ENCODE assay signal across 8 mouse cellular contexts in the genomic region with DNA sequence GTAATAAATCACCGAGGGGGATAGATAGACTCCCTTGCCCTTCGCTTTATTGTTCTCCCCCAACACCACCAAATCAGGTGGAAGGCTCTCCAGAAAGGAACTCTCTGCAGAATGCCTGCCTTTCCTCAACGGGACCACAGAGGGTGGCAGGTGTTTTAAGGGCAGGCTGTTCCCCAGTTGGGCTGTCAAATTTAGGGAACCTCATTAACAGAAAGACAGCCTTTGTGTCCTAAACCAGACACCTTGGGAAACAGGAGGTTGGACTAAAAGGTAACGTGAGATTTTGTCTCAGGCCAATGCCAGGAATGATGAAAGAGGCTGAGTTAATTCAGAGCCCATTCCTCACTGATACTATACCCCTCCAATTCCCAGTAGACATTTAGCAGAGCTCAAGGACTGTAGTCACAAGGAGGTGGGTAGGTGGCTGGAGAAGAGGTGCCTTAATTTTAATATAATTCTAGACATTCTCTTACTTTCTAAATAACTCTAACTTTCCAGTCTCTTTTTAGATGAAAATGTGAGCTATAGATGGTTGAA. TPM values are rescaled to one million over a fixed set of nuclear protein-coding genes. Genes with fewer than 3 reads are reported as not detected.
DNase-seq lines count a peak whose midpoint lies in the region; ATAC-seq and TF ChIP-seq lines count a peak whose summit lies in the region.

No protein-coding gene starts in this region.

- peak overlapping the region; percentile 98 for H3K27ac ChIP-seq in gastrocnemius, adult 2 months
- no peak overlapping the region for H3K27ac ChIP-seq in ES-E14 (ENCODE audit: insufficient read depth, low read depth, low read length, poor library complexity, severe bottlenecking)
- peak overlapping the region; percentile 98 for H3K27ac ChIP-seq in hindbrain, embryonic 11.5 days (ENCODE audit: low read depth, low read length)
- peak overlapping the region; percentile 97 for H3K27ac ChIP-seq in midbrain, embryonic 12.5 days (replicated peaks)

- peak overlapping the region; percentile 98 for H3K4me3 ChIP-seq in gastrocnemius, adult 2 months
- peak overlapping the region; percentile 78 to 81; a peak in 2 of 4 replicates for H3K4me3 ChIP-seq in ES-E14 (ENCODE audit: insufficient read depth in 1 of 2, low read depth in 1 of 2, low read length in 2 of 2, poor library complexity in 1 of 2, severe bottlenecking in 1 of 2)
- peak overlapping the region; percentile 95 for H3K4me3 ChIP-seq in hindbrain, embryonic 11.5 days (ENCODE audit: low read depth, low read length)
- peak overlapping the region; percentile 91 for H3K4me3 ChIP-seq in midbrain, embryonic 12.5 days

- no peak for DNase-seq in gastrocnemius, adult 2 months
- no peak for DNase-seq in gastrocnemius, adult 18-20 months (ENCODE audit: low spot score)
- no peak for DNase-seq in ES-E14 (ENCODE audit: low read depth, low spot score)
- DNase-seq in hindbrain, embryonic 11.5 days (ENCODE audit: low spot score), result peak; percentile 43
- no peak for DNase-seq in urinary bladder, postnatal 14 days (ENCODE audit: low spot score)
- DNase-seq in T-cell, adult 2 months (ENCODE audit: low spot score), result no peak

- H3K9ac ChIP-seq in ES-E14 (ENCODE audit: insufficient read depth, low read depth, low read length, poor library complexity, severe bottlenecking), result peak overlapping the region; percentile 43; the same call in 1 of the 2 replicates
- H3K9ac ChIP-seq in hindbrain, embryonic 11.5 days (ENCODE audit: low read depth, low read length), result peak overlapping the region; percentile 88
- peak overlapping the region; percentile 97 for H3K9ac ChIP-seq in midbrain, embryonic 12.5 days (replicated peaks)

- no peaks in the 10 kb centered on the region; the same call in 1 of the 2 replicates for H3K27me3 ChIP-seq in hindbrain, embryonic 11.5 days (ENCODE audit: control insufficient read depth, insufficient read depth, low read length)
- peaks cover 10% of the 10 kb centered on the region; the same call in 1 of the 2 replicates for H3K27me3 ChIP-seq in midbrain, embryonic 12.5 days

- 2% methylated on average over 4 of the region's 4 CpGs for WGBS in hindbrain, embryonic 11.5 days
- 0% methylated on average over 4 of the region's 4 CpGs for WGBS in midbrain, embryonic 12.5 days

- in situ Hi-C loops in ES-E14 (cut with MboI; ENCODE audit: low sequenced_read_pairs in 2 of 2, unreplicated experiment in 2 of 2), result no loop called here

- no peak for ATAC-seq in hindbrain, embryonic 11.5 days (ENCODE audit: low FRiP score)
- no peak for ATAC-seq in midbrain, embryonic 12.5 days (ENCODE audit: low FRiP score, low read depth)
- ATAC-seq in monocyte, adult 5-6 weeks (replicated peaks; ENCODE audit: insufficient number of reproducible peaks, low FRiP score, low TSS enrichment, poor library complexity, severe bottlenecking), result no peak

- peak overlapping the region; percentile 73 for H3K4me2 ChIP-seq in hindbrain, embryonic 11.5 days (replicated peaks; ENCODE audit: low read depth, low read length)
- peak overlapping the region; percentile 72 for H3K4me2 ChIP-seq in midbrain, embryonic 12.5 days (replicated peaks)

- TF ChIP-seq CTCF in gastrocnemius, adult 2 months (IDR thresholded peaks at IDR 0.05), result no peak

- H3K9me3 ChIP-seq in ES-E14 (ENCODE audit: control insufficient read depth, insufficient read depth, low read depth, low read length), result no peaks in the 10 kb centered on the region
- no peaks in the 10 kb centered on the region for H3K9me3 ChIP-seq in hindbrain, embryonic 11.5 days (ENCODE audit: control insufficient read depth, low read length)
- H3K9me3 ChIP-seq in midbrain, embryonic 12.5 days, result no peaks in the 10 kb centered on the region

- intact Hi-C loops in gastrocnemius, adult 2 months (cut with DNase I), result loop anchor here (5.0 kb wide), 1 partner anchor 100 kb away; no protein-coding TSS in a partner anchor

- no peaks in the 10 kb centered on the region for H3K36me3 ChIP-seq in ES-E14 (ENCODE audit: control insufficient read depth, insufficient read depth, low read length, poor library complexity, severe bottlenecking)
- H3K36me3 ChIP-seq in hindbrain, embryonic 11.5 days (ENCODE audit: control insufficient read depth, insufficient read depth, low read length), result no peaks in the 10 kb centered on the region
- no peaks in the 10 kb centered on the region for H3K36me3 ChIP-seq in midbrain, embryonic 12.5 days

- peaks cover 0 to 2% of the 10 kb centered on the region in 2 experiments; a peak in 1 of 4 replicates for H3K4me1 ChIP-seq in ES-E14 (ENCODE audit: control insufficient read depth in 2 of 2, insufficient read depth in 2 of 2, low read length in 2 of 2, poor library complexity in 1 of 2)
- no peaks in the 10 kb centered on the region for H3K4me1 ChIP-seq in hindbrain, embryonic 11.5 days (replicated peaks; ENCODE audit: control insufficient read depth, insufficient read depth, low read length)
- H3K4me1 ChIP-seq in midbrain, embryonic 12.5 days, result peaks cover 36% of the 10 kb centered on the region

TF ChIP-seq in ES-E14, 5 proteins besides CTCF, POLR2A, EP300 and RAD21:
- TF ChIP-seq ZC3H11A (IDR thresholded peaks at IDR 0.05; ENCODE audit: borderline replicate concordance, low read depth, low read length), result no peak

RNA-seq across cellular contexts. Expression of a gene that starts 1.5 kb away (rescaled TPM):
- total RNA-seq in gastrocnemius, adult 2 months (2021), result 10 to 100 TPM; 12.4 to 12.9 TPM
- 10 to 100 TPM in 1 of 2 experiments, 1 to 10 TPM in 1; 9.5 to 10.4 TPM for total RNA-seq in gastrocnemius, adult 18-20 months (2021)
- 13.4 and 17.4 TPM in 2 replicates for total RNA-seq in ES-E14 (2012; rRNA removed)
- polyA plus RNA-seq in hindbrain, embryonic 11.5 days (2014; fragmentation: Nextera tagmentation; extraction: Ambion mirVana), result 13.4 and 21.9 TPM in 2 replicates
- 19.7 and 22.8 TPM in 2 replicates for polyA plus RNA-seq in midbrain, embryonic 12.5 days (2016; fragmentation: Nextera tagmentation; extraction: Ambion mirVana)
- total RNA-seq in monocyte, adult 5-6 weeks (2017), result 0.19 to 0.68 TPM in 2 of 3 replicates, not detected in the other

Comparison
In these comparisons a context has a peak if more than half of its experiments do, and no peak if none do; other contexts are left out.
1. H3K9ac ChIP-seq: peak in every context shown above with its lines; median percentile 97 in midbrain, embryonic 12.5 days; 88 in hindbrain, embryonic 11.5 days; 43 in ES-E14.